Mouse (Mus musculus) hindbrain, embryonic 10.5 days (tissue): ENCODE data around the gene Pitx2. TPM values are rescaled to one million over a fixed set of nuclear protein-coding genes. Genes with fewer than 3 reads are reported as not detected.

Experiments used
- DNase-seq: peaks from one replicate; pipeline ENCODE4 v3.0.0-alpha.2; 2017; ENCODE audit warnings: low spot score
- H3K27ac ChIP-seq: fragments of 300-500 bp; sonication (generic); 2 replicates; pipeline ENCODE4 v1.5.1; 2016; ENCODE audit warnings: mild to moderate bottlenecking, moderate library complexity
- H3K27me3 ChIP-seq: fragments of 300-500 bp; sonication (generic); 2 replicates; pipeline ENCODE4 v1.6.1; 2016; ENCODE audit warnings: mild to moderate bottlenecking; ENCODE audit not compliant: poor library complexity, insufficient read depth, severe bottlenecking
- H3K36me3 ChIP-seq: fragments of 300-500 bp; sonication (generic); 2 replicates; pipeline ENCODE4 v1.6.1; 2016; ENCODE audit warnings: mild to moderate bottlenecking, moderate library complexity
- H3K4me1 ChIP-seq: fragments of 300-500 bp; sonication (generic); replicated peaks from 2 replicates; pipeline ENCODE4 v1.6.1; 2016; ENCODE audit warnings: mild to moderate bottlenecking
- H3K4me3 ChIP-seq: fragments of 300-500 bp; sonication (generic); 2 replicates; pipeline ENCODE4 v1.5.1; 2016; ENCODE audit warnings: mild to moderate bottlenecking, moderate library complexity
- H3K9me3 ChIP-seq: fragments of 300-500 bp; sonication (generic); 2 replicates; pipeline ENCODE4 v1.6.1; 2016; ENCODE audit warnings: mild to moderate bottlenecking, moderate library complexity
- WGBS: fragments of 180-500 bp; shearing (Covaris S2); methylation state at CpG from one replicate; pipeline ENCODE4 v1.1.7; 2016; 5-methylcytosine and 5-hydroxymethylcytosine counted together
- polyA plus RNA-seq: library from polyadenylated mRNA; unstranded; fragments of >200 nt; fragmentation: Nextera tagmentation; extraction: Ambion mirVana; gene quantifications from 2 replicates; pipeline ENCODE4 v1.2.1, GENCODE M21; 2016

Gene Pitx2
- polyA plus RNA-seq, 1 experiment from 2014 or later, result 21.1 TPM

DNA sequence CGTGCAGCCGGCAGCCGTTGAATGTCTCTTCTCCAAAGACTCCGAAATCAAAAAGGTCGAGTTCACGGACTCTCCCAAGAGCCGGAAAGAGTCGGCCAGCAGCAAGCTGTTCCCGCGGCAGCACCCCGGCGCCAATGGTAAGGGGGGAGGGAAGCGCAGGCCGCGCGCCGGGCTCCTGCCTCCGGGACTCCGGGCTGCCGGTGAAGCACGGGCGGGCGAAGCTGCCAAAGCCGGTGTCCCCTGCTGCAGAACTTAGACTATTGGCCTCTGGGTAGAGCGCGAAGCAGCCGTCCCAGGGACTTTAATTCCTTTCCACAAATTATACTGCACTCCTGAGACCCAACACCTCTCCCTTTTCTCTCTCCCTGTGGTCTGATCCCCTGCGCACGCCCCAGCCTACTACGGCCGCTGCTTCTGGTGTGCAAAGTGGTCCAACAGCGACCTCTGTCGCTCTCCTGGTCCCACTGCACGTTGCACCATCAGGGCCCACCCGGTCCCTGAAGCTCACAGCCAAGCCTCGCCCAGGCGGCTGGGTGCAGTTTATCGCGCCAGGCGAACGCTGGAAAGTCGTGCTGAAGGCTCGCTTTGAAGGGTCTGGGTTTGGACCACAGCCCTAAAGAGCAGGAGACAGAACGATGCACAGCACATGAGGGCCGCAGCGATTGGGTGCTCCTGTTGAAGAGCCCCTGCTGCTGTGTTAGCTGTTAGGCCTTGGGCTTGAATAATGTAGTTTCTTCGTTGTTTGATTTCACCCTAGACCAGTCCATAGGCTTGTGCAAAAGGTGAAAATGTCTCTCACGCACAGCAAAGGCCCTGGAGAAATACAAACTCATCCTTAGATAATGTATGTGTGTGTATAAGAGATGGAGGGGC lies 5.0 kb downstream of the Pitx2 start:
- H3K36me3 ChIP-seq, result no peaks in the 10 kb centered on the region
- H3K4me1 ChIP-seq, result peaks cover 33% of the 10 kb centered on the region
- H3K4me3 ChIP-seq, result peak overlapping the region; percentile 54
- H3K27ac ChIP-seq, result 0 out of 2 replicates have a peak overlapping the region, but pooled peaks have one; percentile 8
- DNase-seq, result peak; percentile 92
- no peaks in the 10 kb centered on the region for H3K9me3 ChIP-seq
- WGBS, result under 1% methylated on average over 48 of the region's 48 CpGs
- peaks cover 99% of the 10 kb centered on the region for H3K27me3 ChIP-seq

DNA sequence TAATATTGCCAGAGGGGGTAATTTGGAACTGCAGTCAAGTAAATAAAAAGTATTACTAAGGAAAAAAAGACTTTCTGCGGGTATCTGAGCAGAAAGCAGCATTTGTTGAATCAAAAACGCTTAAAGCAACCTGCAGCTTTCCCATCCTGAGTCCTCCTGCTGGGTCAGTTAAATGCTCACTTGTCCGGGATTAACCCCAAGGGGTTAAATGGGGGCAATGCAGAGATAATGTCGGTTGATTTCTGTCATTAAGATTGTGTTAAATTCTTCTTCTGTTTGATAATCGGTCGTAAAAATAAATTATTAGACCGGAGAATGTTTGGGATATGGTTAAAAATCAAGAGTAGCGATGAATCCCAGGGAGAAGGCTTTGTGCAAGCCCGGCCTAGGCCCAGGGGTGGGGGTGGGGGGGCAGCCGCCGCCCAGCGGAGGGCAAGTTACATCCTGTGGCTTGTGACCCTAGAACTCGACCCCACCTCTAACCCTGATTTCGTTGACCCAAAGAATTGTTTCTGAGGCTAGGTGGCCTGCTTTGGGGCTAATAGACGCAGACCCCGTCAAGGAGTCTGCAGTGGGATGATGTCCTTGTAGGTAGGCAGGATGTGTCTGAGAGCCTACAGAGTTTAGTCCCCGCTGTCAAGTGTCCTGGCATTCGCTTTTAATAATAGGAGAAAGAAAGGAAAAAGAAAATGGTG lies 6.0 kb downstream of the Pitx2 start:
- H3K4me3 ChIP-seq, result no peak overlapping the region
- H3K27me3 ChIP-seq, result peaks cover 99% of the 10 kb centered on the region
- no peaks in the 10 kb centered on the region for H3K9me3 ChIP-seq
- peaks cover 27% of the 10 kb centered on the region for H3K4me1 ChIP-seq
- H3K27ac ChIP-seq, result no peak overlapping the region
- H3K36me3 ChIP-seq, result no peaks in the 10 kb centered on the region
- 2% methylated on average over 18 of the region's 18 CpGs for WGBS
- peak; percentile 34 for DNase-seq

DNA sequence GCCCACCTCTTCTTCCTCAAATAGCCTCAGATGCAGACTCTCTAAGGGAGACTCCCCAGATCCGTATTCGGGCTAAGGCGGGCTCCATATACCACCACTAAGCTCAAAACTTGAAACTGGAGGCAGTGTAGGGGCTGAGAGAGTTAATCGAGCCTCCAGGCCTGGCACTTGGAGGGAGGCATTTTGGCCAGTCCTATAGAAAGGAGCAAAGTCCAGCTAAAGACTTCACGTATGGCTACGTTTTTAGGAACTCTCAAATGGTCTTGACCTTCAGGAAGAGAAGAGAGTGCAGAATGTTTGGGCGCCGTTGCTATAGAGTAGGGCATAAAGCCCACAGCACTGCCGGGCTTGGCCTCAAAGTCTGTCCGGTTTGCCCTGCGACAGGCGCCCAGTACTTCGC lies 7.1 kb downstream of the Pitx2 start:
- DNase-seq, result no peak
- H3K27ac ChIP-seq, result no peak overlapping the region
- H3K36me3 ChIP-seq, result no peaks in the 10 kb centered on the region
- no peaks in the 10 kb centered on the region for H3K9me3 ChIP-seq
- H3K27me3 ChIP-seq, result peaks cover 99% of the 10 kb centered on the region
- peaks cover 27% of the 10 kb centered on the region for H3K4me1 ChIP-seq
- 2% methylated on average over 13 of the region's 13 CpGs for WGBS
- H3K4me3 ChIP-seq, result no peak overlapping the region; the same call in 1 of the 2 replicates

DNA sequence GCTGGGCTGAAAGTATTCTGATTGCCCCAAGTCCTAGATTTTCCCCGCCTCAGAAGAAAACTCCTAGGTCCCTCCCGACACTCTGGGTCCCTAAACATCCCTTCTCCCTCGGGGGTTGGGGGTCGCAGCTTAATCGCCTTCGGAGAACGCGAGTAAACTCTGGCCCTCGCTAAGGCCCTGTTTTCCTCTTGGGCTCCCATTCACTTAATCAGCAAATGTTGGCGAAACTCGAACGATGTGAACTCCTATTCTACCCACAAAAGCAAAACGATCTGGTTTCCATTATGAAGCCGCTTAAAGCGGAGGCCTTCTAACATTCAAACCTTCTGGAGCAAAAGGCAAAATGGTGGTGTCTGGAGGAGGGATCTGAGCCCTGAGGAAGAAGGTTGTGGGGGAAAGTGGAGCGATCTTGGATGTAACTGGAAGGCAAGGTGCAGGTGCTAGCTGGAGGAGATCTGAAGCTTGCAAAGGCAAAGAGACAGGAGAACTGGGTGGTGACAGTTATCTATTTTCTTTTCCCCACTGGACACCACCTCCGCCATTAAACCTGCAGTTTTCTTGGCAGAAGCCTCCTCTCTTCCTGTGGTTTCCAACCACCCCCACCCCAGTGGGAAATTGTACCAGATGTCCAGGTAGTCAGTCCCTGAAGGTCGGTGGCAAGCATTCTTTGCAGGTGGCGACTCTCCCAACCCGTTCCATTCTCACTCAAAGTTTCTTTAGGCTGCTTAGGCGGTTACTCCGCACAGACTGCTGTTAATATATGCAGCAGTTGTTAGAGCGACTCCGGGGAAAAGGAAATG lies 7.8 kb downstream of the Pitx2 start:
- H3K9me3 ChIP-seq, result no peaks in the 10 kb centered on the region
- peak; percentile 43 for DNase-seq
- no peak overlapping the region; the same call in 1 of the 2 replicates for H3K4me3 ChIP-seq
- H3K27me3 ChIP-seq, result peaks cover 99% of the 10 kb centered on the region
- no peak overlapping the region for H3K27ac ChIP-seq
- WGBS, result 2% methylated on average over 24 of the region's 24 CpGs
- H3K36me3 ChIP-seq, result no peaks in the 10 kb centered on the region
- H3K4me1 ChIP-seq, result peaks cover 27% of the 10 kb centered on the region

DNA sequence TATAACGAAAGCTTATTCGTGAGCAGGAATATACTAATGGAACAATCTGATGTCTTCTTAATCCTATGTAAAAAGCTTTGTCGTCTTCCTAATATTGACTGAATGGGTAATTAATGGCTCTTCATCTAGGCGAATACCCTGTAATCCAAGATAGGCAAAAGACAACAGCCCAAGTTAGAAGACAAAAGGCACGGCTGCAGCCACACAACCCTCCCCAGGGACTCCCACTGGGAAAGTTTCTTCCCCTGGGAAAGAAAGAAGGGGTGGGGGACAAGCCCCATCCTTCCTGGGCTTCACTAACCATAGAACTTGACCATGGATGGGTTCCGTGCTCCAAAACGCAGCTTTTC lies 8.3 kb downstream of the Pitx2 start:
- 4% methylated on average over 7 of the region's 7 CpGs for WGBS
- Histone ChIP-seq H3K27me3 (peaks cover 99% of the 10 kb centered on the region), H3K27ac (no peak overlapping the region), H3K9me3 (no peaks in the 10 kb centered on the region), H3K4me1 (peaks cover 21% of the 10 kb centered on the region), H3K36me3 (no peaks in the 10 kb centered on the region), H3K4me3 (no peak overlapping the region)
- no peak for DNase-seq

DNA sequence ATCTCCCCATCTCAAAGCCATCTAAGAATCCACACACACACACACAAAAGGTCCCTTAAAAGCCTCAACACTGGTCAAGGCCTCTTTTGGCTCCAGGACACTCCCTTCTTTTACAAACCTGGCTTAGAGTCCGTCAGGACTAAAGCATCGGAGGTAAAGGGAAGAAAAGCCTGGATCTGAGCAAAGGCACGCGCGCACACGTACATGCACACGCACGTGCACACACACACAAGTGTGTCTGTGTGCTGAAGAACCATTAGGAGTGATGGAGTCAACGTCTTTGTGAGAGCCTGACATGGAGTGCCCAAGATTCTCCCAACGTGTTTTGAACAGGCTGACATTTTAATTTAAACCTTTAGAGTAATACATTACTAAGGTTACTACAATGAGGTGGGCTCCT lies 8.7 kb downstream of the Pitx2 start:
- no peak overlapping the region for H3K27ac ChIP-seq
- H3K36me3 ChIP-seq, result no peaks in the 10 kb centered on the region
- no peak overlapping the region for H3K4me3 ChIP-seq
- WGBS, result 6% methylated on average over 10 of the region's 10 CpGs
- peaks cover 99% of the 10 kb centered on the region for H3K27me3 ChIP-seq
- H3K4me1 ChIP-seq, result peaks cover 19% of the 10 kb centered on the region
- DNase-seq, result no peak
- H3K9me3 ChIP-seq, result no peaks in the 10 kb centered on the region

DNA sequence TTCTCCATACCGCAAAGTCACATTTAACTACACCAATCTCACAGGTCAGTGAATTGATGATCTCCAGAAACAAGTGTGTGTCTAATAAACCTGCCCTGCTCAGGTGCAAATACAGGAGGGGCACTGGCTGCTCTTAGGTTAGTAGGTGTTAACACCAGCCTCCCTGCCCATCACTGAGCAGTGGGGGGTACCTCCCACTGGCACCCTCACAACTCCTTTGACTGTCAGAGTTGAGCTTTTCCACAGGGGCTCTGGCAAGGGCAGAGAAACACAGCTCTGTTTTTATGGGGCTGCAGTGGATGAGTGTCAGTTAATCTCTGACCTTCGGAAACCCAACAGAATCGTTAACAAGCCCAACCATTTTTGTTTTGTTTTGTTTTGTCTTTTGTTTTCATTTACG lies 9.6 kb downstream of the Pitx2 start:
- H3K36me3 ChIP-seq, result no peaks in the 10 kb centered on the region
- peaks cover 99% of the 10 kb centered on the region for H3K27me3 ChIP-seq
- 2% methylated on average over 4 of the region's 4 CpGs for WGBS
- peaks cover 19% of the 10 kb centered on the region for H3K4me1 ChIP-seq
- DNase-seq, result no peak
- no peaks in the 10 kb centered on the region for H3K9me3 ChIP-seq
- no peak overlapping the region for H3K4me3 ChIP-seq
- H3K27ac ChIP-seq, result no peak overlapping the region

DNA sequence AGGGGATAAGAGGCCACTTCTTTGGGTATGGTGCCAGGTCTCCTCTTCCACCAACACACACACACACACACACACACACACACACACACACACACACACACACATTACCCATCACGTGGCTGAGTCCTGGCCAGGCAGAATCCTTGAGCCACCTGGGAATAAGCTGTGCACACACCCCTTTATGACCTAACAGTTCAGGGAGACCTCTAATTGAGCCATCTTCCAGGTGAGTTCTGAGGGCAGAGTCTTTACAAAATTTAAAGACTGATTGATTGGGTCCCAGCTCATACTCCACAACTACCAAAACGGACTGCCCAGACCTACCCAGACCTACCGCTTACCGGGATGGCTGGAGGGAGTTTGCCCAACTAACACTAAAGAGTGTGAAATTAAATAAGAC lies 10.1 kb downstream of the Pitx2 start:
- H3K36me3 ChIP-seq, result no peaks in the 10 kb centered on the region
- 4% methylated on average over 4 of the region's 4 CpGs for WGBS
- no peaks in the 10 kb centered on the region for H3K9me3 ChIP-seq
- H3K4me1 ChIP-seq, result peaks cover 19% of the 10 kb centered on the region
- DNase-seq, result no peak
- H3K4me3 ChIP-seq, result no peak overlapping the region
- H3K27ac ChIP-seq, result no peak overlapping the region
- H3K27me3 ChIP-seq, result peaks cover 99% of the 10 kb centered on the region

DNA sequence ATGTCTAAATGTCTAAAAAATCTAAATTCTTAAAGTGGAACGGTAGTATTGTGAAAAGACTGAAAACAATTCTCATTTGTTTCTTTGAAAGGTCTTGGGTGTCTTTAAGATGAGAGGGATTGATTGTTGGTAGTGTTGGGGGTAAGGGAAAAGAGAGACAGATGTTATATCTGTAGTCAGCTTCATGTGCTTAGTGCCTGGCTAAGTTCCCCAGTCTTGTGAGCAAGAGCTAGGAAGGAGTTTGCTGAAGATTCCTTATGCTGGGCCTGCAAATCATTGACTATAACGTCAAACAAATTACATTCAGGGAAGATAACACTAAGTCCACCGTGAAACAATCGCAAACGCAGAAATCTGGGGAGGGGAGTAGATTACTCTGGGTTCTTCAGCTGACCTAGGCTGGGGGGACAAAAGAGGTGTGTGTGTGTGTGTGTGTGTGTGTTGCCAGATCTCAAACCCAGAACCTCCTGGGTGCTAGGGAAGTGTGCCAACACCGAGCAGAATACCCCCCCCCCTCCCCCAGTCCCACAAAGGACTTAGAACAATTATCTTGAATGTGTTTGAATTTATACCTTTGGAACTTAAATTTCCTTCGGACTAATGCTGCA lies 12.5 kb downstream of the Pitx2 start:
- Histone ChIP-seq H3K4me1 (peaks cover 34% of the 10 kb centered on the region), H3K36me3 (no peaks in the 10 kb centered on the region), H3K27me3 (peaks cover 100% of the 10 kb centered on the region), H3K27ac (no peak overlapping the region), H3K9me3 (no peaks in the 10 kb centered on the region), H3K4me3 (no peak overlapping the region)
- 1% methylated on average over 7 of the region's 7 CpGs for WGBS
- peak; percentile 10 for DNase-seq

DNA sequence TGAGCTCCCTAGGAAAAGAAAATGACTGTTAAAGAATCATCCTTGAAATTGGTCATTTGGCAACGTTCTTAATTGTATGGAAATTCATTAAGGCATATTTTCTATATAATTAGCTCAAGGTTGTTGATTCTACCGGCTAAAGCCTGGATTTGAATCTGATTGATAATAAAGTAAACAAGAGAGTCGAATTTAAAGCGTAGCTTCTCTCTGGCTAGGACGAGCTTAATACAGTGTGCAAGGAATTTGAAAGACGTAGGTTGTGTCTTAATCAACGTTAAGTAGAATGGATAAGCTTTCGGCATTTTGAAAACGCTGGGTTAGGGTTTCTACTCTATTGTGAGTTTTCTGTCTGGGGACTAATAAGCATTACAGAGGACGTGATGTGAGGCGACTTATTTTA lies 13.1 kb downstream of the Pitx2 start:
- H3K4me3 ChIP-seq, result no peak overlapping the region
- 3% methylated on average over 11 of the region's 11 CpGs for WGBS
- DNase-seq, result no peak
- no peak overlapping the region for H3K27ac ChIP-seq
- peaks cover 38% of the 10 kb centered on the region for H3K4me1 ChIP-seq
- H3K36me3 ChIP-seq, result no peaks in the 10 kb centered on the region
- H3K27me3 ChIP-seq, result peaks cover 100% of the 10 kb centered on the region
- no peaks in the 10 kb centered on the region for H3K9me3 ChIP-seq

DNA sequence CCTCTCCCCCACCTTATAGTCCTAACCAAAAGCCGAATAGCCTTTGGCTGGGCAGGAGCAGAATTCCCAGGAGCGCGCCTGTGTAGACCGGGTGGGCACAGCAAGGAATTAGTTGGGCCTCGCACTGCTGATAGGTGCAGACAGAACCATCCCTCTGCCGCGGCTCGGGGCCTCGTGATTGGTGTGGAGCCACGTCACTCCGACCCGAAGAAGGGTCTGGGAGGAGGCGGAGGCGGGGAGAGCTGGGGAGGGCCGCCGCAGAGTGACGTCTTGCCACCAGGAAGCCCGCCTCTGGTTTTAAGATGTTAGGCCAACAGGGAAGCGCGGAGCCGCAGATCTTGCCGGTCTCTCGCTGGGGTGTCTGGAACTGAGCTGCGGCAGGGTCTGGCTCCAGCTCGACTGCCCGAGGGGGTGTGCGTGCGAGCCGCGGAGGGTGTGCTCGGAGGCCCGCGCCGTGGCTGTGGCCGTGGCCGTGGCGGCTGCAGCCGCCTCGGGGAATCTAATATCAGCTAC lies 14.0 kb downstream of the Pitx2 start:
- Histone ChIP-seq H3K27ac (peak overlapping the region; percentile 12; the same call in 1 of the 2 replicates), H3K4me3 (peak overlapping the region; percentile 63), H3K4me1 (peaks cover 42% of the 10 kb centered on the region), H3K36me3 (no peaks in the 10 kb centered on the region), H3K27me3 (peaks cover 100% of the 10 kb centered on the region), H3K9me3 (no peaks in the 10 kb centered on the region)
- under 1% methylated on average over 39 of the region's 39 CpGs for WGBS
- DNase-seq, result peak; percentile 95

DNA sequence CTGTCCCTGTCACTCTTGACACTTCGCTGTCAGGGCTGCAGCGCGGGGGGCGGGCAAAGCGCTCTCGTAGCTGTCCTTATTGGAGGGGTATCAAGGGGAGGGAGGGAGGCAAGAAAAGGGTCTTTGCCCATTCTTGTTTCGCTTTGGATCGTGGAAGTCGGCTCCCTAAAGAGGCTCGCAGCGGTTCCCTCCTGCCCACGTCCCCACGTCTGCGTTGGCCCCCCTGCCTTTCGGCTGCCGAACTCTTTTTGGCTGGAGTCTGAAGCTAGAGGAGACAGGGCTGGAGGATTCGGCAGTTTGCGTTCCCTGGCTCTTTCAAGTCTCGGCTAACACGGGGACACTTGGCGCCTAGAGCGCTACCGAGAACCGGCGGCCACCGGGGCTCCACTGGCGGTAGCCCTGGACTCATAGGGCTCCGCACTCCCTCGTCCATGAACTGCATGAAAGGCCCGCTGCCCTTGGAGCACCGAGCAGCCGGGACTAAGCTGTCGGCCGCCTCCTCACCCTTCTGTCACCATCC lies 14.5 kb downstream of the Pitx2 start:
- Histone ChIP-seq H3K27me3 (peaks cover 100% of the 10 kb centered on the region), H3K9me3 (no peaks in the 10 kb centered on the region), H3K4me1 (peaks cover 44% of the 10 kb centered on the region), H3K36me3 (no peaks in the 10 kb centered on the region), H3K27ac (peak overlapping the region; percentile 12; the same call in 1 of the 2 replicates), H3K4me3 (peak overlapping the region; percentile 63)
- DNase-seq, result no peak
- under 1% methylated on average over 34 of the region's 34 CpGs for WGBS
